Mouse (Mus musculus) limb, embryonic 12.5 days (tissue): ENCODE measurements around the gene Tm9sf1. TPM values are rescaled to one million over a fixed set of nuclear protein-coding genes. Genes with fewer than 3 reads are reported as not detected.
A peak's percentile ranks its signal among the peaks of the same experiment; 100 is the strongest.

Source experiments
- ATAC-seq: fragments of 200-750 bp; cut with Nextera tagmentation; 2 replicates; pipeline ENCODE4 v1.8.0; 2017; ENCODE audit warnings: low read depth, moderate TSS enrichment; ENCODE audit not compliant: insufficient number of reproducible peaks, insufficient read depth, low FRiP score, low TSS enrichment
- H3K27ac ChIP-seq: fragments of 300-500 bp; sonication (generic); 2 replicates; pipeline ENCODE4 v1.5.1; 2016; ENCODE audit warnings: mild to moderate bottlenecking, moderate library complexity
- H3K27me3 ChIP-seq: fragments of 300-500 bp; sonication (generic); 2 replicates; pipeline ENCODE4 v1.6.1; 2016; ENCODE audit warnings: mild to moderate bottlenecking, moderate library complexity
- H3K36me3 ChIP-seq: fragments of 300-500 bp; sonication (generic); 2 replicates; pipeline ENCODE4 v1.6.1; 2016; ENCODE audit warnings: mild to moderate bottlenecking, moderate library complexity
- H3K4me1 ChIP-seq: fragments of 300-500 bp; sonication (generic); replicated peaks from 2 replicates; pipeline ENCODE4 v1.6.1; 2016
- H3K4me2 ChIP-seq: fragments of 300-500 bp; sonication (generic); 2 replicates; pipeline ENCODE4 v1.6.1; 2016; ENCODE audit warnings: mild to moderate bottlenecking, moderate library complexity
- H3K4me3 ChIP-seq: fragments of 300-500 bp; sonication (generic); replicated peaks from 2 replicates; pipeline ENCODE4 v1.5.1; 2016; ENCODE audit warnings: mild to moderate bottlenecking
- H3K9ac ChIP-seq: fragments of 300-500 bp; sonication (generic); replicated peaks from 2 replicates; pipeline ENCODE4 v1.6.1; 2016; ENCODE audit warnings: mild to moderate bottlenecking, moderate library complexity
- H3K9me3 ChIP-seq: fragments of 300-500 bp; sonication (generic); 2 replicates; pipeline ENCODE4 v1.6.1; 2016; ENCODE audit warnings: mild to moderate bottlenecking, moderate library complexity
- WGBS: fragments of 180-500 bp; shearing (Covaris S2); methylation state at CpG from one replicate; pipeline ENCODE4 v1.1.7; 2016; 5-methylcytosine and 5-hydroxymethylcytosine counted together
- polyA plus RNA-seq: library from polyadenylated mRNA; unstranded; fragments of >200 nt; fragmentation: Nextera tagmentation; extraction: Ambion mirVana; gene quantifications from 2 replicates; pipeline ENCODE4 v1.2.1, GENCODE M21; 2016

The Tm9sf1 gene
- polyA plus RNA-seq, 1 experiment from 2014 or later: 96.1 TPM

DNA sequence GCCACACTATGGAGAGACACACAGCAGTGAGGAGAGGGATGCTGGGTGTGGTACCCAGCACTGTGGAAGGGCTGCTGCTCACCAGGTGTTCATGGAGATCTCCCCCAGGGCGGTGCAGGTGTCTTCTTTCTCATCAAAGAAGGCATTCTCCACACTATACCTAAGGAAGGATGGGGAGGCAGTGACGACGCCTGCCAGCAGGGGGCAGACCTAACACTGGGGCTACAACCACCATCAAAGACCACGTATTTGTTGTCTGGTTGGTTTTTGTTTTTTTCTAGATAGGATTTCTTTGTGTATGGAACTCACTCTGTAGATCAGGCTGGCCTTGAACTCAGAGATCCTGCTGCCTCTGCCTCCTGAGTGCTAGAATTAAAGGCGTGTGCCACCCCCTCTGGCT, 14.3 kb downstream of the Tm9sf1 start:
- Histone ChIP-seq H3K4me1 (0 out of 2 replicates have a peak, but pooled peaks cover 3% of the 10 kb centered on the region), H3K4me2 (no peak overlapping the region), H3K27ac (no peak overlapping the region), H3K27me3 (no peaks in the 10 kb centered on the region), H3K36me3 (peaks cover 100% of the 10 kb centered on the region), H3K9ac (no peak overlapping the region), H3K9me3 (no peaks in the 10 kb centered on the region), H3K4me3 (no peak overlapping the region)
- 55% methylated on average over 5 of the region's 5 CpGs for WGBS
- ATAC-seq: no peak

DNA sequence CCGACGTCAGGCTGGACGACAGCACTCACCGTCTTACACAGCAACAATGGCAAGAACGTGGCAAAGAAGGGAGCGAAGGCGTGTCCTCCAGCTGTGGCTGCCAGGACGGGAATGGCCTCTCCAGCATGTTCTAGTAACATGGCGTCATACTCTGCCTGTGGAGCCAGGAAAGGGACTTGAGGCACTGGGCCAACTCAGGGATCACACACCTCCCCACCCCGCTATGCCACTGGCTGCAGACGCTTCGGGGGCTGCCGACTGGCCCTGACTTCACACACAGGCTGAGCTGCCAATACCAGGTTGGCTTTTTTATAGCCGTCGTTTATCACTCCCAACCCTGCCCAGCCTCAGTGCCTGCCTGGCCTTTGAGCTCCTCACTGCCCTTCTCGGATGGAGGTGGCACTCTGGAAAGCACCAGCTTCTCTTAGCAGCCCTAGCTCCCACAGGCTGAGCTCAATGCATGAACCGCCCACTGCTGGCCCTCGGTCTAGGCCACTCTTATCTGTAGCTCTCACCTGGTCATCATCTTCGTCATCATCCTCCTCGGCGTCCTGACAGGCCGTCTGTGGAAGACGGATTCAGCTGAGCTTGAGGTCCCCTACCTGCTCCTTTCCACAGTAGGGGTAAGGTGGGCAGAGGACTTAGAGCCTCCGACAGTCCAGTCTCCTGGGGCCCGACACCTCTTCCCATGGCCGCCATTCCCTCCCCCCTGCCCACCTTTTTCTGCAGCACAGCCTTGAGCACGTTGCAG, 15.4 kb downstream of the Tm9sf1 start:
- Histone ChIP-seq H3K27me3 (no peaks in the 10 kb centered on the region), H3K9ac (no peak overlapping the region), H3K4me3 (no peak overlapping the region), H3K36me3 (peaks cover 98% of the 10 kb centered on the region), H3K4me1 (no peaks in the 10 kb centered on the region), H3K27ac (no peak overlapping the region), H3K9me3 (no peaks in the 10 kb centered on the region), H3K4me2 (no peak overlapping the region)
- ATAC-seq: no peak
- WGBS: 79% methylated on average over 27 of the region's 27 CpGs

DNA sequence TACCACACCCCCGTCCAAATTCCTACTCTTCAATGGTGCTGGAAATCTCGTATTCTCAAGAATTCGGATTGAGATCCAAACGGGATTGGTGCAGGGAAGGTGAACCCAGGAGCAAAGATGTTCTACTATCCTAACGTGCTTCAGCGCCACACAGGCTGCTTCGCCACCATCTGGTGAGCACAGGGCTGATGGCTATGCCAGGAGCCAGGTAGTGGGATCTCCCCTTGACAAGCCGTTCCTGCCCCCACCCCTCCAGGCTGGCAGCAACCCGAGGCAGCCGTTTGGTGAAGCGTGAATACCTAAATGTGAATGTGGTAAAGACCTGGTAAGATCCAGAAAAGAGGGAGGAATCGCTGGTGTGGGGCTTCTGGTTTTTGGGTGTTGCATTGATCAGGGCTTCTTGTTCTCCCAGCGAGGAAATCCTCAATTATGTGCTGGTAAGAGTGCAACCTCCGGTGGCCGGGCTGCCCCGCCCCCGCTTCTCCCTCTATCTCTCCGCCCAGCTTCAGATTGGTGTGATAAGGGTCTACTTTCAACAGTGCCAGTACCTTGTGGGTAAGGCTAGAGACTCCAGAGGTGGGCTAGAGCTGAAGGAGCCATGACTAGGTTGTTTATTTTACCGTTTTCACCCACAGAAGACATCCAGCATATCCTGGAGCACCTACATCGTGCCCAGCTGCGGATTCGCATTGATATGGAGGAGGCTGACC, 25.0 kb downstream of the Tm9sf1 start:
- WGBS: 47% methylated on average over 22 of the region's 22 CpGs
- no peak for ATAC-seq
- Histone ChIP-seq H3K27ac (no peak overlapping the region), H3K9ac (no peak overlapping the region), H3K4me3 (peak overlapping the region; percentile 32), H3K4me2 (peak overlapping the region; percentile 45), H3K36me3 (peaks cover 6% of the 10 kb centered on the region; the same call in 1 of the 2 replicates), H3K9me3 (no peaks in the 10 kb centered on the region), H3K27me3 (no peaks in the 10 kb centered on the region), H3K4me1 (peaks cover 7% of the 10 kb centered on the region)

DNA sequence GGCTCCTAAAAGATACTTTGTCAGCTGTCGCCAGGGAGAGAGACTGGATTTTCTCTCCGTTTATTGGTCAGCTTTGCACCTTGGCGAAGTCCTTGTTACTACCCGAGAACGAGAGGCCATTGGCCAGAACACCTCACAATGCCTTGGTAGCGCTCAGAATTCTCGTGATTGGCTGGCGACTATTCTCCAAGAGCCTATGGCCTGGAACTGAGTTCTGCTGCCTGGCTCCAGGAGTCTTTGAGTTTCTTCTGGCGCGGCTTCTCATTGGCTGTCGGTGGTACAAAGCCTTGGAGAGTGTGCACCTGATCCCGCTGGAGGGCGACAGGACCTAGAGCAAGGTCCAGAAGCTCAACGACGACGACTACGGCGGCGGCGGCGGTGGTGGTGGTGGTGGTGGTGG, 25.8 kb downstream of the Tm9sf1 start, which contains the start of gene Rec8:
Gene Rec8, plus strand, starts transcription at position 216 of the 400 bp plus-strand sequence.
- 0 out of 2 replicates have a peak, but pooled peaks cover 2% of the 10 kb centered on the region for H3K36me3 ChIP-seq
- no peak within 1 kb of the TSS for H3K9ac ChIP-seq
- H3K4me2 ChIP-seq: peak within 1 kb of the TSS; percentile 45
- peaks cover 7% of the 10 kb centered on the region for H3K4me1 ChIP-seq
- ATAC-seq: peak; percentile 72
- no peaks in the 10 kb centered on the region for H3K27me3 ChIP-seq
- WGBS: 15% methylated on average over 21 of the region's 21 CpGs
- H3K27ac ChIP-seq: no peak within 1 kb of the TSS
- H3K4me3 ChIP-seq: peak within 1 kb of the TSS; percentile 32
- H3K9me3 ChIP-seq: no peaks in the 10 kb centered on the region

DNA sequence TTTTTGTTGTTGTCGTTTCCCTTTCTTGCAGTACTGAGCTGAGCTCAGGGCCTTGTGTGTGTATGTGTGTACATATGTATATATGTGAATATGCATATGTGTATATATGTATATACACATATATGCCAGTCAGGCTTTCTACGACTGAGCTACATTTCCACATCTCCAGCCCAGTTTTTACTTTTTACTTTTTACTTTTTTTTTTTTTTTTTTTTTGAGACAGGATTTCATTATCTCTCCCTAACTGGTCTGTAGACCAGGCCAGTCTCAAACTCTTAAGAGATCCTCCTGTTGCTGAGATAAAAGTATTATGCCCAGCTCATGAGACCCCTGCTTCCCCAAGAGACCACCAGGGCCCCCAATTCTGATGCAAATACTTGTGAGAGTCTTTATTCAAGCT, 26.8 kb downstream of the Tm9sf1 start:
- Histone ChIP-seq H3K4me1 (peaks cover 7% of the 10 kb centered on the region), H3K4me2 (no peak overlapping the region), H3K27me3 (no peaks in the 10 kb centered on the region), H3K27ac (no peak overlapping the region), H3K4me3 (no peak overlapping the region), H3K9ac (no peak overlapping the region), H3K36me3 (no peaks in the 10 kb centered on the region), H3K9me3 (no peaks in the 10 kb centered on the region)
- WGBS: 87% methylated on average over 2 of the region's 2 CpGs
- ATAC-seq: no peak

DNA sequence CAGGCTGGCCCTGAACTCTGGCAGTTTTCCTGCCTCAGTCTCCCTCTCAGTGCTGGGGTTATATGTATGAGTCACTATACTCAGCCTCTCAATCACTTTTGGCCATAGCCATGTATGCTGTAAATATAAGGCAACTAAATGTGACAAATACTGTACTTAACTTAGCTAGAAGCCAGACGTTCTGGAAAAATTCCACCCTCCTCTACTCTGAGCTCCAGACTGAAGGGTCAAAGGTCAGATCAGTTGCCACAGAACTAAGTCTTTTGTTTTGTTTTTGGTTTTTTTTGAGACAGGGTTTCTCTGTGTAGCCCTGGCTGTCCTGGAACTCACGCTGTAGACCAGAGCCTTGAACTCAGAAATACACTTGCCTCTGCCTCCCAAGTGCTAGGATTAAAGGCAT, 27.7 kb downstream of the Tm9sf1 start:
- Histone ChIP-seq H3K36me3 (no peaks in the 10 kb centered on the region), H3K27ac (no peak overlapping the region), H3K4me1 (peaks cover 7% of the 10 kb centered on the region), H3K9ac (no peak overlapping the region), H3K27me3 (no peaks in the 10 kb centered on the region), H3K4me3 (no peak overlapping the region), H3K9me3 (no peaks in the 10 kb centered on the region), H3K4me2 (no peak overlapping the region)
- WGBS: 53% methylated on average over 2 of the region's 2 CpGs
- no peak for ATAC-seq

DNA sequence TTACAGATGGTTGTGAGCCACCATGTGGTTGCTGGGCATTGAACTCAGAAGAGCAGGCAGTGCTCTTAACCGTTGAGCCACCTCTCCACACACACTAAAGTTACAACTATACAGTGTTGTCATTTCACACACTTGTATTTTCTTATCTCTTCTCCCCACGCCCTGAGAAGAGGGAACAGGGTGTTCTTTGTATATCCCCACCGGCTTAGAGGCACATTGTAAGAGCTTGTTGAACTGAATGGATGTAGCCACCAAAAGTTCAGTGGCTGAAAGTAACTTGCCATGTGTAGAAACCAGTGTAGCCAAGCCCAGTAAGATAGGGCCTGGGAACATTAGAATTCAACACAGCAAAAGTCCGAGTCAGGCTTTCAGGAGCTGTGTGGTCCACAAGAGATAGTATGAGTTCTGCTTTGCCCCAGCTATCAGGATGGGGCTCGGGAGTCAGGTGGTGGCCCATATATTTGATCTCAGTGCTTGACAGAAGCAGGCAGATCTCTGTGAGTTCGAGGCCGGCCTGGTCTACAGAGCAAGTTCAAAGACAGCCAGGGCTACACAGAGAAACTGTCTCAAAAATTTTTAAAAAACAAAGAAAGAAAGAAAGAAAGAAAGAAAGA, 28.9 kb downstream of the Tm9sf1 start:
- 81% methylated on average over 7 of the region's 7 CpGs for WGBS
- Histone ChIP-seq H3K4me1 (peaks cover 7% of the 10 kb centered on the region), H3K27me3 (no peaks in the 10 kb centered on the region), H3K4me2 (no peak overlapping the region), H3K9me3 (no peaks in the 10 kb centered on the region), H3K27ac (no peak overlapping the region), H3K4me3 (no peak overlapping the region), H3K9ac (no peak overlapping the region), H3K36me3 (peaks cover 6% of the 10 kb centered on the region)
- ATAC-seq: no peak

DNA sequence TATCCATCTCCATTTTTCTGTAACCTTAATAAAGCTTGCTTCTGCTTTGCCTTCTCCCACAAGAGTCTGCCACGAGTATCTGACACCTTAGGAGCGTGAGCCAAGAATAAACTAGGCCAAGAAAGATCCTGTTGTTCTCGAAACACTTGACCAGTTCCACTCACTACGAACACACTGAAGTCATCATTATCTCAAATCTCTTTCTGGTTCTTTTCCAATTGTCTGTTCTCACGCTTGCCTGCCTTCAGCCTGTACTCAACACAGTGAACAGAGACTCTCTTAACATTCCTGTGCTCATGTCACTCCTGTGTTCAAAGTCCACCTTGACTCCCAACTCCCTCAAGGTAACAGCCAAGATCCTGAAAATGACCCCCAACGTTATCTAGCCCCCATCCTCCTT, 30.3 kb downstream of the Tm9sf1 start:
- H3K36me3 ChIP-seq: peaks cover 19% of the 10 kb centered on the region
- H3K4me2 ChIP-seq: no peak overlapping the region
- no peak overlapping the region for H3K9ac ChIP-seq
- no peaks in the 10 kb centered on the region for H3K27me3 ChIP-seq
- WGBS: 81% methylated on average over 6 of the region's 6 CpGs
- no peak for ATAC-seq
- H3K4me1 ChIP-seq: peaks cover under 1% of the 10 kb centered on the region; the same call in 1 of the 2 replicates
- H3K27ac ChIP-seq: no peak overlapping the region
- H3K4me3 ChIP-seq: no peak overlapping the region
- H3K9me3 ChIP-seq: no peaks in the 10 kb centered on the region

DNA sequence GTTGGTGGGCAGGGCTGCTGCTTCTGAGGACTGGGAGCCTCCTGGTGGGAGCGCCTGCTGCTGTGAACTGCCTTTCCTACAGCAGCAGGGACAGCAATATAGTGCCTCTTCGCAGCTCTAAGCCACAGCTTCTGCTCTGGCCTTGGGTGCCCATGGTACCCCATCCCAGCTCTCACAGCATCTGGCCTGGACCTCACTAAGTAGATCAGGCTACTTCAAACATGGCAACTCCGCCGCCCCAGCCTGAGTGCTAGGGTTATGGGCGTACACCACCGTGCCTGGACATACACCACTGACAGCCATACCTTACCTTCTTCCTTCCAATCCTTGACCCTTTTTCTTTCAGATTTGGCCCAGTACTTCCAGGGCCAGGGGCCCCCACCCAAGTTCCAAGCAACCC, 35.3 kb downstream of the Tm9sf1 start:
- Histone ChIP-seq H3K4me2 (no peak overlapping the region), H3K9me3 (no peaks in the 10 kb centered on the region), H3K27ac (no peak overlapping the region), H3K4me1 (peaks cover 6% of the 10 kb centered on the region), H3K4me3 (no peak overlapping the region), H3K27me3 (no peaks in the 10 kb centered on the region), H3K9ac (no peak overlapping the region), H3K36me3 (peaks cover 51% of the 10 kb centered on the region)
- WGBS: 96% methylated on average over 6 of the region's 6 CpGs
- ATAC-seq: no peak

DNA sequence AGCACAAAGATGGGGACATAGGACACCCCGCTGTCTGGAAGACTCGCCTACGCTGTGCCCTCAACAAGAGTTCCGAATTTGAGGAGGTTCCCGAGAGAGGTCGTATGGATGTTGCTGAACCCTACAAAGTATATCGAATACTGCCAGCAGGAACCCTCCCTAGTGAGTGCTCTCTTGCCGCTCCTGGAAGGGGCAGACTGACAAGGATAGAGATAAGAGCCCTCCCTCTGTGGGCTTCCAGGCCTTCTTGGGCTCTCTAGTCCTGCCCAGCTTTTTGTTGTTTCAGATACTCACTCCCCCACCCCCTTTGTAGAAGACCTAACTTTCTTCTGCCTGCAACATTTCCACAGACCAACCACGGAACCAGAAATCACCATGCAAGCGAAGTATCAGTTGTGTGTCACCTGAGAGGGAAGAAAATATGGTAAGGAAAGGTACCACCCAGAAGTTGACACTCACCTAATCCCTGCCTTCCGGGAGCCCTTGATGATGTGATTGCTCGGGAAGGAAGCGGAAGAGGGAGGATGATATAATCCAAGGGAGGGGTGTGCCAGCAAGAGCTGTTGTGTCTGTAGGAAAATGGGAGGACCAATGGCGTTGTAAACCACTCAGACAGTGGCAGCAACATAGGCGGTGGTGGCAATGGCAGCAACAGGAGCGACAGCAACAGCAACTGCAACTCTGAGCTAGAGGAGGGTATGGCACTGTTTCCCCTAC, 37.7 kb downstream of the Tm9sf1 start:
- Histone ChIP-seq H3K9me3 (no peaks in the 10 kb centered on the region), H3K4me3 (no peak overlapping the region), H3K27me3 (no peaks in the 10 kb centered on the region), H3K36me3 (peaks cover 75% of the 10 kb centered on the region), H3K4me1 (peaks cover 6% of the 10 kb centered on the region), H3K27ac (no peak overlapping the region), H3K4me2 (no peak overlapping the region), H3K9ac (no peak overlapping the region)
- ATAC-seq: no peak
- WGBS: 91% methylated on average over 16 of the region's 16 CpGs

DNA sequence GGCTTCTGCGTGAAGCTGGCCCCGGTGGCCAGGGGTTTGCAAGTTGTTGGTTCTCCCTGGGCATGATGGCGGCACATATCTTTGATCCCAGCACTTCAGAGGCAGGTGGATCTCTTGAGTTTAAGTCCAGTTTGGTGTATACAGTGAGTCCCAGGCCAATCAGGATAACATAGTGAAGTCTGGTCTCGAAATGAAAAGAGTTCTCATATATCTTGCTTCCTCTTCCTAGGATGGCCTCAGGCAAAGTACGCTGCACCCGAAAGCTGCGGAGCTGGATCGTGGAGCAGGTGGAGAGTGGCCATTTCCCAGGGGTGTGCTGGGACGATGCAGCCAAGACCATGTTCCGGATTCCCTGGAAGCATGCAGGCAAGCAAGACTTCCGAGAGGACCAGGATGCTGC, 38.8 kb downstream of the Tm9sf1 start:
- H3K27ac ChIP-seq: no peak overlapping the region
- peaks cover 82% of the 10 kb centered on the region for H3K36me3 ChIP-seq
- H3K9ac ChIP-seq: no peak overlapping the region
- H3K27me3 ChIP-seq: no peaks in the 10 kb centered on the region
- WGBS: 87% methylated on average over 11 of the region's 11 CpGs
- H3K4me2 ChIP-seq: peak overlapping the region; percentile 57; the same call in 1 of the 2 replicates
- no peak overlapping the region for H3K4me3 ChIP-seq
- no peak for ATAC-seq
- H3K9me3 ChIP-seq: no peaks in the 10 kb centered on the region
- H3K4me1 ChIP-seq: peaks cover 6% of the 10 kb centered on the region
